Mouse (Mus musculus): ENCODE data around the gene Sdf2. TPM values are rescaled to one million over a fixed set of nuclear protein-coding genes. Genes with fewer than 3 reads are reported as not detected.
A peak's percentile ranks its signal among the peaks of the same experiment; 100 is the strongest.

Gene Sdf2
- polyA plus RNA-seq, 1 experiment: 76.8 TPM

DNA sequence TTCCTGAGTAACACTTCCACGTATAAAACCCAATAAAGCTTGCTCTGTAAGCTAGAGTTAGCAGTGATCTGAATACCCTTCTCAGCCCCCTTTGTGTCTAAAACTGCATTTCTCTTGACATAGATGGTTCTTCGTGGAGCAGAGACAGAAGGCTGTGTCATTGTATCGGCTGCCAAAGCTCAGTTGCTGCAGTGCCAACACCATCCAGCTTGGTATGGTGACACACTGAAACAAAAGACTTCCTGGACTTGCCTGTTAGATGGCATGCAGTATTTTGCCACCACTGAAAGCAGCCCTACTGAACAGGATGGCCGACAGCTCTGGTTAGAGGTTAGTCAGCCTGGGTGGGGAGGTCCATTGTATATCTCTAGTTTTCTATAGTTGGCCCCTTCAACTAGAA is 34.0 kb downstream of the Sdf2 start:
- Histone ChIP-seq H3K79me3 (ENCODE audit: low read depth) (no peaks in the 10 kb centered on the region), H3K27me3 (ENCODE audit: control insufficient read depth, insufficient read depth, insufficient read length) (no peaks in the 10 kb centered on the region), H3K4me3 (ENCODE audit: insufficient read depth, poor library complexity, severe bottlenecking) (no peak overlapping the region), H3K79me2 (ENCODE audit: control insufficient read depth, insufficient read depth) (no peaks in the 10 kb centered on the region), H3K36me3 (ENCODE audit: control insufficient read depth, insufficient read depth) (peaks cover 98% of the 10 kb centered on the region), H3ac (ENCODE audit: control insufficient read depth, insufficient read length, low read depth) (no peak overlapping the region)
- TF ChIP-seq MAX (IDR thresholded peaks at IDR 0.05) (no peak), MYOD1 (IDR thresholded peaks at IDR 0.05; ENCODE audit: control insufficient read depth, insufficient read length, low read depth) (no peak), FOSL1 (IDR thresholded peaks at IDR 0.05; ENCODE audit: insufficient read depth, low read length, poor library complexity, severe bottlenecking) (no peak), CEBPB (IDR thresholded peaks at IDR 0.05; ENCODE audit: low read depth) (no peak), USF1 (IDR thresholded peaks at IDR 0.05; ENCODE audit: low read depth) (no peak), MYOG (IDR thresholded peaks at IDR 0.05; ENCODE audit: control insufficient read depth, extremely low read depth, insufficient read length) (no peak), CTCF (IDR thresholded peaks at IDR 0.05; ENCODE audit: control insufficient read depth, insufficient read depth, insufficient read length) (no peak)

DNA sequence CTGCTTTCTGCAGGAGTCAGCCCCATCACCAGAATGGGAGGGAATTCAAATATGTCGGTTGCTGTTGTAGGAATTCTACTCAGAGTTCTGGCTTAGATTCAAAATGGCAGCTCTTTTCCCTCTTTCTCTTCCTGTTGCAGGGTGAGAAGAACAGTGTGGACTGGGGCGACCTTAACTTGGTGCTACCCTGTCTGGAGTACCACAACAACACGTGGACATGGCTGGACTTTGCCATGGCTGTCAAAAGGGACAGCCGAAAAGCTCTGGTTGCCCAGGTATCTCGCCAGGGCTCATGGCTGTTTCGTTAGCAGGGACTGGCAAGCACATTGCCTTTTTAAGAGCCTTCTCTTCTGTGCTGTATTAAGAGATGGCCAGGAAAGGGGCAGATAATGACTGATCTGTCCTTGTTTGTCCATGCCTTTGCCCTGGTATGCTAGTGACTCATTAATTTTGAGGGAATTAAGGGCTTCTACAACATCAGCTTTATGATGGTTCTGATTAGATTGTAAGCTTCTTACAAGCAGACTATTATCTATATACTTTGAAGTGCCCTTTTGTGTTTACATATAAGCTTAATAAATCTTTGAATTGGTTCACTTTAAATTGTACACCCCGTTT is 43.7 kb downstream of the Sdf2 start:
- no peaks in the 10 kb centered on the region for H3K79me3 ChIP-seq (ENCODE audit: low read depth)
- no peaks in the 10 kb centered on the region for H3K27me3 ChIP-seq (ENCODE audit: control insufficient read depth, insufficient read depth, insufficient read length)
- H3K36me3 ChIP-seq (ENCODE audit: control insufficient read depth, insufficient read depth): peaks cover 87% of the 10 kb centered on the region
- no peaks in the 10 kb centered on the region for H3K79me2 ChIP-seq (ENCODE audit: control insufficient read depth, insufficient read depth)
- H3K4me3 ChIP-seq (ENCODE audit: insufficient read depth, poor library complexity, severe bottlenecking): no peak overlapping the region
- TF ChIP-seq FOSL1 (IDR thresholded peaks at IDR 0.05; ENCODE audit: insufficient read depth, low read length, poor library complexity, severe bottlenecking): no peak
- TF ChIP-seq USF1 (IDR thresholded peaks at IDR 0.05; ENCODE audit: low read depth): no peak
- no peak for TF ChIP-seq CTCF (IDR thresholded peaks at IDR 0.05; ENCODE audit: control insufficient read depth, insufficient read depth, insufficient read length)
- no peak for TF ChIP-seq MYOG (IDR thresholded peaks at IDR 0.05; ENCODE audit: control insufficient read depth, extremely low read depth, insufficient read length)
- TF ChIP-seq CEBPB (IDR thresholded peaks at IDR 0.05; ENCODE audit: low read depth): no peak
- no peak for TF ChIP-seq MAX (IDR thresholded peaks at IDR 0.05)
- no peak for TF ChIP-seq MYOD1 (IDR thresholded peaks at IDR 0.05; ENCODE audit: control insufficient read depth, insufficient read length, low read depth)
- no peak overlapping the region for H3ac ChIP-seq (ENCODE audit: control insufficient read depth, insufficient read length, low read depth)

DNA sequence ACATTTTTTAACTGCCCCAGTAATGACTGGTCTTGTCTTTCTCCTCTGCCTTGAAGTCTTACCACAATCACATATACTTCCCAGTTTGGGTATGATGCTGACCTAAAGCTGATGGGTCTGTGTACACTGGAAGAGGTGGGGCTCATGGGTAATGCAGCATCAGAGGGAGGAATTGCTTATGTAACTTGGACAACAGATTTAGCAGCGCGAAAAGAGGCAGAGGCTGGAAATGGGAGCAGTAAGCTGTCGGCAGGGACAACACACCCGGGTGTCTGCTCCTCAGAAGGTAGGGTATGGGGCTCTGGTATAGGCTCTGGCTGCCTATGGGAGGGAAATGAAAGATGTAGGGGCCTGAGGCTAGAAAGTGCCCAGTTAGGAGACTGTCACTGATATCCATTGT is 45.1 kb downstream of the Sdf2 start, which contains the start of gene BC030499:
Gene BC030499 (plus strand): TSS at position 188 of the 400 bp plus-strand sequence.
- peaks cover 84% of the 10 kb centered on the region for H3K36me3 ChIP-seq (ENCODE audit: control insufficient read depth, insufficient read depth)
- no peak within 1 kb of the TSS for H3ac ChIP-seq (ENCODE audit: control insufficient read depth, insufficient read length, low read depth)
- H3K4me3 ChIP-seq (ENCODE audit: insufficient read depth, poor library complexity, severe bottlenecking): no peak within 1 kb of the TSS
- TF ChIP-seq MAX (IDR thresholded peaks at IDR 0.05) (no peak), CEBPB (IDR thresholded peaks at IDR 0.05; ENCODE audit: low read depth) (no peak), MYOD1 (IDR thresholded peaks at IDR 0.05; ENCODE audit: control insufficient read depth, insufficient read length, low read depth) (no peak), MYOG (IDR thresholded peaks at IDR 0.05; ENCODE audit: control insufficient read depth, extremely low read depth, insufficient read length) (no peak), USF1 (IDR thresholded peaks at IDR 0.05; ENCODE audit: low read depth) (no peak), FOSL1 (IDR thresholded peaks at IDR 0.05; ENCODE audit: insufficient read depth, low read length, poor library complexity, severe bottlenecking) (no peak), CTCF (IDR thresholded peaks at IDR 0.05; ENCODE audit: control insufficient read depth, insufficient read depth, insufficient read length) (no peak)
- no peaks in the 10 kb centered on the region for H3K79me2 ChIP-seq (ENCODE audit: control insufficient read depth, insufficient read depth)
- H3K79me3 ChIP-seq (ENCODE audit: low read depth): no peaks in the 10 kb centered on the region
- H3K27me3 ChIP-seq (ENCODE audit: control insufficient read depth, insufficient read depth, insufficient read length): no peaks in the 10 kb centered on the region

DNA sequence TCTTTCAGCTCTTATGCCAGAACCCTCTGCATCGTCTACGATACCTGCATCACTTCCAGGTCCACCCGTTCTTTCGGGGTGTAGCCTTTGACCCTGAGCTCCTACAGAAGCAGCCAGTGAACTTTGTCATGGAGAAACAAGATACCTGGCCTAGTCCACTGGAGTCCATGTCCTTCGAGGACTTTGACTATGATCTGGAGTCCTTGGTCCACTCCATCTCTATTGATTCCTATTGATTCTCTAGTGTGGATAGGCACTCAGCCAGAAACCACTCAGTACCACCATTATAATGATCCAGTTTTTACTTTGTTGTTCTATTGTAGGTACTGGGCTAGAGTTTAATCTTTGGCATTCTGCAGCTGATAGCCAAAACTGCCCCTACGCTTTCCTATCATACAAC is 49.0 kb downstream of the Sdf2 start:
- H3K79me2 ChIP-seq (ENCODE audit: control insufficient read depth, insufficient read depth): no peaks in the 10 kb centered on the region
- H3K79me3 ChIP-seq (ENCODE audit: low read depth): no peaks in the 10 kb centered on the region
- no peak overlapping the region for H3K4me3 ChIP-seq (ENCODE audit: insufficient read depth, poor library complexity, severe bottlenecking)
- H3ac ChIP-seq (ENCODE audit: control insufficient read depth, insufficient read length, low read depth): no peak overlapping the region
- H3K27me3 ChIP-seq (ENCODE audit: control insufficient read depth, insufficient read depth, insufficient read length): no peaks in the 10 kb centered on the region
- no peak for TF ChIP-seq CTCF (IDR thresholded peaks at IDR 0.05; ENCODE audit: control insufficient read depth, insufficient read depth, insufficient read length)
- TF ChIP-seq MYOD1 (IDR thresholded peaks at IDR 0.05; ENCODE audit: control insufficient read depth, insufficient read length, low read depth): no peak
- no peak for TF ChIP-seq CEBPB (IDR thresholded peaks at IDR 0.05; ENCODE audit: low read depth)
- H3K36me3 ChIP-seq (ENCODE audit: control insufficient read depth, insufficient read depth): peaks cover 49% of the 10 kb centered on the region

DNA sequence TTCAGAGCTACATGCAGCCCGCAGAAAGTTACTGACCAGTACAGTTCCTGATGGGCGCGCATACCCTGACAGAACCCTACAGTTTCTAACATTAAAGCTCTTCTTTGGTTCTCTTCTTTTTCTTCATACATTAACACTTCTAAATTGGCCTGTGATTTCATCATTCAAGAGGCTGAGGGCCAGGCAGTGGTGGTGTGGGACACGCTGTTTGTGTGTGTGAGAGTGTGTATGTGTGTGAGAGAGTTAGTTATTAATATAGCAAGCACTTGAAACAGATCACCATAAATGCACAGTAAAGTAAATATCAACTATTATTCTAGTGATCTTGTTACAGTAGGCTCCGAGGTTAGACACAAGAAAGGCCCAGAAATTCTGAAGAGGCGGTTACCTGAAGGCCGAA is 55.4 kb downstream of the Sdf2 start:
- Histone ChIP-seq H3K36me3 (ENCODE audit: control insufficient read depth, insufficient read depth) (peaks cover 28% of the 10 kb centered on the region), H3K79me3 (ENCODE audit: low read depth) (peaks cover 34% of the 10 kb centered on the region), H3K79me2 (ENCODE audit: control insufficient read depth, insufficient read depth) (peaks cover 45% of the 10 kb centered on the region), H3ac (ENCODE audit: control insufficient read depth, insufficient read length, low read depth) (peak overlapping the region; percentile 32), H3K4me3 (ENCODE audit: insufficient read depth, poor library complexity, severe bottlenecking) (peak overlapping the region; percentile 70), H3K27me3 (ENCODE audit: control insufficient read depth, insufficient read depth, insufficient read length) (no peaks in the 10 kb centered on the region)
- TF ChIP-seq FOSL1 (IDR thresholded peaks at IDR 0.05; ENCODE audit: insufficient read depth, low read length, poor library complexity, severe bottlenecking): no peak
- TF ChIP-seq CTCF (IDR thresholded peaks at IDR 0.05; ENCODE audit: control insufficient read depth, insufficient read depth, insufficient read length): no peak
- no peak for TF ChIP-seq CEBPB (IDR thresholded peaks at IDR 0.05; ENCODE audit: low read depth)
- TF ChIP-seq MYOD1 (IDR thresholded peaks at IDR 0.05; ENCODE audit: control insufficient read depth, insufficient read length, low read depth): no peak
- TF ChIP-seq USF1 (IDR thresholded peaks at IDR 0.05; ENCODE audit: low read depth): no peak
- no peak for TF ChIP-seq MYOG (IDR thresholded peaks at IDR 0.05; ENCODE audit: control insufficient read depth, extremely low read depth, insufficient read length)
- TF ChIP-seq MAX (IDR thresholded peaks at IDR 0.05): no peak
